Comparison of ENCODE assay signal across 8 mouse cellular contexts in the genomic region with DNA sequence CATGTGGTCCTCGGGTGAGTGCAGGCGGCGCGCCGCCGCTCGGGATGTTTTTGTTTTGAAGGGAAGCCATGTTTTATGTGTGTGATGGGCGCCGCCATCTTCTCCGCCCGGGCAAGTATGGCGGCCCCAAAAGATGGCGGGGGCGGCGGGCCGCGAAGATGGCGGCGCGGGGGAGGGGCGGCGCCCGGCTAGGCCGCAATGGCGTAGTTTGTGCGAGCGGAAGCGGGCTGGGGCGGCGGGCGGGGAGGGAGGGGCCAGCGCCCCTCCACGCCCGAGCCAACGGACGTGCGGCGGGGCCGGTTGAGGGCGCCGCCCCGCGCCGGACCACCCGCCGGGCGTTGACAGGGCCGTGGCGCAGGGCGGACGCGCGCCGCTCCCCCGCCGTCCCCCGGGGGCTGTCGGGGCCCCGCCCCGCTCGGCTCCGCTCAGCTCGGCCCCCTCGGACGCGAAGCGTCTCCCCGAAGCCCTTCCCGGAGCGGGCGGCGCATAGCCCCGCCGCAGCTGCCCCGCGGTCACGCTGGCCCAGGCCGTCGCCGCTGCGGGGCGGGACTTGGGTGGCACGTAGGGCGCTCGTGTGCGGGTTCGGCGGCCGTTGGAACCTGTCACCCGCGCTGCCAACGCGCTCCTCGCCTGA. TPM values are rescaled to one million over a fixed set of nuclear protein-coding genes. Genes with fewer than 3 reads are reported as not detected.
DNase-seq lines count a peak whose midpoint lies in the region; ATAC-seq lines count a peak whose summit lies in the region.

No protein-coding gene starts in this region.

- WGBS in hindbrain, embryonic 15.5 days = under 1% methylated on average over 70 of the region's 94 CpGs

- peak; percentile 68 for ATAC-seq in hindbrain, embryonic 15.5 days (ENCODE audit: low FRiP score, low read depth)
- ATAC-seq in megakaryocyte, adult 5-6 weeks (ENCODE audit: poor library complexity, severe bottlenecking) = peak; percentile 54

- peak overlapping the region; percentile 99 for H3K27ac ChIP-seq in hindbrain, embryonic 15.5 days (replicated peaks)

- no peaks in the 10 kb centered on the region for H3K9me3 ChIP-seq in hindbrain, embryonic 15.5 days

- peak; percentile 83 for DNase-seq in T-cell, adult 2 months (ENCODE audit: low spot score)
- DNase-seq in cerebellum, postnatal 25 days = peak; percentile 89 to 94
- DNase-seq in frontal cortex, postnatal 36 days (ENCODE audit: low spot score in 2 of 2) = peak; percentile 71 to 73
- DNase-seq in left cerebral cortex, adult 8-10 months (ENCODE audit: low spot score in 2 of 2) = peak; percentile 54 to 72
- peak; percentile 86 for DNase-seq in right cerebral cortex, adult 18-20 months
- DNase-seq in urinary bladder, adult 2 months (ENCODE audit: low spot score) = peak; percentile 77

- H3K36me3 ChIP-seq in hindbrain, embryonic 15.5 days = no peaks in the 10 kb centered on the region

- H3K4me3 ChIP-seq in hindbrain, embryonic 15.5 days = peak overlapping the region; percentile 86

- peak overlapping the region; percentile 76 for H3K4me2 ChIP-seq in hindbrain, embryonic 15.5 days

- H3K27me3 ChIP-seq in hindbrain, embryonic 15.5 days = no peaks in the 10 kb centered on the region

- peaks cover 56% of the 10 kb centered on the region for H3K4me1 ChIP-seq in hindbrain, embryonic 15.5 days (replicated peaks)

- peak overlapping the region; percentile 81 for H3K9ac ChIP-seq in hindbrain, embryonic 15.5 days

RNA-seq across cellular contexts. Expression of gene Yy1, which starts 1.4 kb away (rescaled TPM):
- polyA plus RNA-seq in hindbrain, embryonic 15.5 days (2015; fragmentation: Nextera tagmentation; extraction: Ambion mirVana) = 13.4 and 15.1 TPM in 2 replicates
- total RNA-seq in left cerebral cortex, adult 8-10 months (2022) = 10 to 100 TPM; 44.9 to 46.7 (median 46.1) TPM
- total RNA-seq in megakaryocyte, adult 5-6 weeks (2015) = 67.2 and 70.7 TPM in 2 replicates
- total RNA-seq in megakaryocyte, adult 5-6 weeks (2017) = 40.3 and 50.5 TPM in 2 replicates
- polyA plus RNA-seq in urinary bladder, adult 2 months (2012; rRNA removed) = 25.2 and 33.8 TPM in 2 replicates

RNA-seq across cellular contexts. Expression of gene Slc25a29, which starts 41.5 kb away (rescaled TPM):
- 19.0 and 20.7 TPM in 2 replicates for polyA plus RNA-seq in hindbrain, embryonic 15.5 days (2015; fragmentation: Nextera tagmentation; extraction: Ambion mirVana)
- total RNA-seq in left cerebral cortex, adult 8-10 months (2022) = 10 to 100 TPM; 13.7 to 15.9 (median 14.6) TPM
- 0.48 and 0.56 TPM in 2 replicates for total RNA-seq in megakaryocyte, adult 5-6 weeks (2015)
- 0.16 TPM in 1 of 2 replicates, not detected in the other for total RNA-seq in megakaryocyte, adult 5-6 weeks (2017)
- 7.6 and 8.8 TPM in 2 replicates for polyA plus RNA-seq in urinary bladder, adult 2 months (2012; rRNA removed)

RNA-seq across cellular contexts. Expression of gene Slc25a47, which starts 41.7 kb away (rescaled TPM):
- 6.6 and 7.4 TPM in 2 replicates for polyA plus RNA-seq in hindbrain, embryonic 15.5 days (2015; fragmentation: Nextera tagmentation; extraction: Ambion mirVana)
- total RNA-seq in left cerebral cortex, adult 8-10 months (2022) = 10 to 100 TPM in 2 of 4 experiments, 1 to 10 TPM in 2; 9.4 to 11.4 (median 10.4) TPM
- total RNA-seq in megakaryocyte, adult 5-6 weeks (2015) = 0.22 and 0.52 TPM in 2 replicates
- 0.45 and 0.59 TPM in 2 replicates for total RNA-seq in megakaryocyte, adult 5-6 weeks (2017)
- 8.4 and 8.8 TPM in 2 replicates for polyA plus RNA-seq in urinary bladder, adult 2 months (2012; rRNA removed)

Comparison
In these comparisons a context has a peak if more than half of its experiments do, and no peak if none do; other contexts are left out.
1. Peak in every context shown above with its lines: DNase-seq, ATAC-seq, H3K4me3 ChIP-seq and H3K27ac ChIP-seq.
2. RNA of gene Slc25a29, which starts 41.5 kb away (total RNA-seq): 13.7 to 15.9 TPM in left cerebral cortex, adult 8-10 months; 0.16 to 0.56 TPM in megakaryocyte, adult 5-6 weeks; every median in the first group is over 4 times any median in the second.
3. RNA of gene Slc25a47, which starts 41.7 kb away (total RNA-seq): 9.4 to 11.4 TPM in left cerebral cortex, adult 8-10 months; 0.22 to 0.59 TPM in megakaryocyte, adult 5-6 weeks; every median in the first group is over 4 times any median in the second.